Mouse (Mus musculus): Measurements from ENCODE around the gene Tex261.

Gene Tex261

GRCm38 (mm10) chr6:83762344-83762743 is 13.3 kb downstream of the Tex261 start, which contains the start of gene Ankrd53:
Gene Ankrd53 (plus strand): TSS chr6:83762644.
- no peak for DNase-seq (ENCODE audit: low read depth, low spot score)

GRCm38 (mm10) chr6:83756051-83756450 is 19.6 kb downstream of the Tex261 start:
- no peak for DNase-seq (ENCODE audit: low read depth, low spot score)

GRCm38 (mm10) chr6:83750171-83750684 is 25.4 kb downstream of the Tex261 start:
- DNase-seq (ENCODE audit: low read depth, low spot score), result no peak

GRCm38 (mm10) chr6:83749286-83749685 is 26.3 kb downstream of the Tex261 start:
- DNase-seq (ENCODE audit: low read depth, low spot score), result no peak

GRCm38 (mm10) chr6:83745466-83745865 is 30.1 kb downstream of the Tex261 start:
- no peak for DNase-seq (ENCODE audit: low read depth, low spot score)

- no peak for DNase-seq (ENCODE audit: low read depth, low spot score)
Measured at GRCm38 (mm10) chr6:83744557-83744956, 31.1 kb downstream of the Tex261 start.

GRCm38 (mm10) chr6:83744126-83744525 is 31.5 kb downstream of the Tex261 start:
- no peak for DNase-seq (ENCODE audit: low read depth, low spot score)

- DNase-seq (ENCODE audit: low read depth, low spot score), result no peak
Measured at GRCm38 (mm10) chr6:83743212-83743611, 32.4 kb downstream of the Tex261 start.

GRCm38 (mm10) chr6:83742761-83743160 is 32.9 kb downstream of the Tex261 start, which contains the start of gene Atp6v1b1:
Gene Atp6v1b1 (plus strand): TSS chr6:83742990.
- no peak for DNase-seq (ENCODE audit: low read depth, low spot score)

GRCm38 (mm10) chr6:83738596-83738995 is 37.0 kb downstream of the Tex261 start:
- no peak for DNase-seq (ENCODE audit: low read depth, low spot score)

GRCm38 (mm10) chr6:83737311-83737710 is 38.3 kb downstream of the Tex261 start:
- DNase-seq (ENCODE audit: low read depth, low spot score), result no peak

- DNase-seq (ENCODE audit: low read depth, low spot score), result no peak
Measured at GRCm38 (mm10) chr6:83731128-83731527, 44.5 kb downstream of the Tex261 start.

- DNase-seq (ENCODE audit: low read depth, low spot score), result no peak
Measured at GRCm38 (mm10) chr6:83729350-83729970, 46.2 kb downstream of the Tex261 start.

GRCm38 (mm10) chr6:83728488-83728887 is 47.1 kb downstream of the Tex261 start:
- no peak for DNase-seq (ENCODE audit: low read depth, low spot score)

GRCm38 (mm10) chr6:83727178-83727577 is 48.4 kb downstream of the Tex261 start:
- DNase-seq (ENCODE audit: low read depth, low spot score), result no peak

- DNase-seq (ENCODE audit: low read depth, low spot score), result no peak
Measured at GRCm38 (mm10) chr6:83722526-83722925, 53.1 kb downstream of the Tex261 start.

All from WW6 (cell line).